Mouse (Mus musculus) heart, postnatal 10 days (tissue): Measurements from ENCODE around the gene S100a5. TPM values are rescaled to one million over a fixed set of nuclear protein-coding genes. Genes with fewer than 3 reads are reported as not detected.

ENCODE experiments used
- DNase-seq, 2 experiments: peaks; one replicate each; pipeline ENCODE4 v3.0.0; 2021
- intact Hi-C: fragments of 180-260 bp; cut with DNase I; formaldehyde crosslinking; loops from one replicate; pipeline ENCODE4 v1.15.1; 2025
- total RNA-seq, 2 experiments: library from RNA; stranded (reverse); gene quantifications; 2 replicates each; pipeline ENCODE4 v1.2.3; 2021

The S100a5 gene
- not detected for total RNA-seq

- intact Hi-C loops: no loop called here
Observed at GRCm38 (mm10) chr3:90608223-90608622, at the start of gene S100a5. S100a5 (plus strand) TSS chr3:90608523.

GRCm38 (mm10) chr3:90560008-90560628 is 48.2 kb upstream of the S100a5 start, which contains the start of gene S100a3:
S100a3 (plus strand) TSS chr3:90560578.
- DNase-seq: no peak
- intact Hi-C loops: no loop called here

More at GRCm38 (mm10) chr3:90608223-90608622, at the start of gene S100a5:
- DNase-seq: no peak

GRCm38 (mm10) chr3:90574691-90575090 is 33.6 kb upstream of the S100a5 start:
- intact Hi-C loops: loop anchor here (2.0 kb wide), 1 partner anchor 50 kb away; no protein-coding TSS in a partner anchor
- DNase-seq: peak; percentile 48 to 50

- intact Hi-C loops: loop anchor here (2.0 kb wide), 1 partner anchor 51 kb away; no protein-coding TSS in a partner anchor
- DNase-seq: no peak
Observed at GRCm38 (mm10) chr3:90575320-90575719, 33.0 kb upstream of the S100a5 start.

GRCm38 (mm10) chr3:90576351-90577001 is 31.8 kb upstream of the S100a5 start:
- intact Hi-C loops: no loop called here
- DNase-seq: no peak

GRCm38 (mm10) chr3:90579433-90579832 is 28.9 kb upstream of the S100a5 start:
- intact Hi-C loops: no loop called here
- DNase-seq: no peak

- intact Hi-C loops: loop anchor here (5.0 kb wide), 1 partner anchor 39 kb away; no protein-coding TSS in a partner anchor
Observed at GRCm38 (mm10) chr3:90581141-90581540, 27.2 kb upstream of the S100a5 start.

GRCm38 (mm10) chr3:90582156-90582555 is 26.2 kb upstream of the S100a5 start:
- DNase-seq: no peak
- intact Hi-C loops: loop anchor here (5.0 kb wide), 1 partner anchor 40 kb away; no protein-coding TSS in a partner anchor

More at GRCm38 (mm10) chr3:90581141-90581540, 27.2 kb upstream of the S100a5 start:
- no peak for DNase-seq

GRCm38 (mm10) chr3:90582556-90582955 is 25.8 kb upstream of the S100a5 start:
- DNase-seq: no peak
- intact Hi-C loops: loop anchor here (5.0 kb wide), 1 partner anchor 40 kb away; no protein-coding TSS in a partner anchor

- intact Hi-C loops: loop anchor here (5.0 kb wide), 1 partner anchor 42 kb away; no protein-coding TSS in a partner anchor
- peak; percentile 45 to 53 for DNase-seq
Observed at GRCm38 (mm10) chr3:90583893-90584292, 24.4 kb upstream of the S100a5 start.

GRCm38 (mm10) chr3:90585595-90585994 is 22.7 kb upstream of the S100a5 start:
- DNase-seq: peak; percentile 78 to 84
- intact Hi-C loops: loop anchor here (1.0 to 5.0 kb wide), 3 partner anchors 30 to 122 kb away; partner anchors contain the start of gene S100a7a

GRCm38 (mm10) chr3:90586016-90586643 is 22.2 kb upstream of the S100a5 start:
- DNase-seq: peak in 1 of 2 experiments; percentile 22

GRCm38 (mm10) chr3:90586906-90587305 is 21.4 kb upstream of the S100a5 start:
- DNase-seq: peak; percentile 74 to 79
- intact Hi-C loops: loop anchor here (5.0 kb wide), 2 partner anchors 65 to 120 kb away; partner anchors contain the start of gene S100a7a

More at GRCm38 (mm10) chr3:90586016-90586643, 22.2 kb upstream of the S100a5 start:
- intact Hi-C loops: loop anchor here (5.0 kb wide), 2 partner anchors 66 to 121 kb away; partner anchors contain the start of gene S100a7a

GRCm38 (mm10) chr3:90587361-90588101 is 20.8 kb upstream of the S100a5 start:
- intact Hi-C loops: loop anchor here (5.0 kb wide), 2 partner anchors 65 to 120 kb away; partner anchors contain the start of gene S100a7a
- peak; percentile 40 to 48 for DNase-seq

- intact Hi-C loops: loop anchor here (5.0 kb wide), 2 partner anchors 63 to 118 kb away; partner anchors contain the start of gene S100a7a
- DNase-seq: no peak
Observed at GRCm38 (mm10) chr3:90589390-90589789, 18.9 kb upstream of the S100a5 start.

GRCm38 (mm10) chr3:90589947-90590346 is 18.4 kb upstream of the S100a5 start, which contains the start of gene S100a2:
S100a2 (plus strand) TSS chr3:90590247.
- intact Hi-C loops: loop anchor here (5.0 kb wide), 2 partner anchors 62 to 117 kb away; partner anchors contain the start of gene S100a7a
- no peak for DNase-seq

- intact Hi-C loops: no loop called here
- no peak for DNase-seq
Observed at GRCm38 (mm10) chr3:90594466-90594865, 13.9 kb upstream of the S100a5 start.

GRCm38 (mm10) chr3:90595556-90595955 is 12.8 kb upstream of the S100a5 start:
- intact Hi-C loops: no loop called here

GRCm38 (mm10) chr3:90596810-90597209 is 11.5 kb upstream of the S100a5 start:
- no peak for DNase-seq
- intact Hi-C loops: no loop called here

More at GRCm38 (mm10) chr3:90595556-90595955, 12.8 kb upstream of the S100a5 start:
- no peak for DNase-seq

GRCm38 (mm10) chr3:90597736-90598135 is 10.6 kb upstream of the S100a5 start:
- intact Hi-C loops: no loop called here
- no peak for DNase-seq
